Mouse (Mus musculus) embryonic facial prominence, embryonic 14.5 days (tissue): Measurements from ENCODE around the gene Rnf222. TPM values are rescaled to one million over a fixed set of nuclear protein-coding genes. Genes with fewer than 3 reads are reported as not detected.
"Not testable (repeated sequence)": the region's sequence is repeated elsewhere in the genome, so short reads cannot be mapped to it uniquely, and the experiment has no call there.

Source experiments
- ATAC-seq: fragments of 200-750 bp; cut with Nextera tagmentation; 2 replicates; pipeline ENCODE4 v1.8.0; 2017; ENCODE audit warnings: low read depth, moderate number of reproducible peaks, moderate TSS enrichment
- DNase-seq: peaks from one replicate; pipeline ENCODE4 v3.0.0-alpha.2; 2015; ENCODE audit warnings: low spot score
- H3K27ac ChIP-seq: fragments of 300-500 bp; sonication (generic); replicated peaks from 2 replicates; pipeline ENCODE4 v1.5.1; 2014; ENCODE audit warnings: low read depth, mild to moderate bottlenecking, low read length, moderate library complexity
- H3K27me3 ChIP-seq: fragments of 300-500 bp; sonication (generic); replicated peaks from 2 replicates; pipeline ENCODE4 v1.6.1; 2014; ENCODE audit warnings: low read length; ENCODE audit not compliant: control insufficient read depth, insufficient read depth
- H3K36me3 ChIP-seq: fragments of 300-500 bp; sonication (generic); 2 replicates; pipeline ENCODE4 v1.6.1; 2014; ENCODE audit warnings: low read length, mixed read lengths; ENCODE audit not compliant: control insufficient read depth, insufficient read depth
- H3K4me1 ChIP-seq: fragments of 300-500 bp; sonication (generic); 2 replicates; pipeline ENCODE4 v1.6.1; 2014; ENCODE audit warnings: antibody characterized with exemption, low read length; ENCODE audit not compliant: control insufficient read depth, insufficient read depth
- H3K4me2 ChIP-seq: fragments of 300-500 bp; sonication (generic); 2 replicates; pipeline ENCODE4 v1.6.1; 2014; ENCODE audit warnings: low read depth, mild to moderate bottlenecking, low read length, moderate library complexity, mixed read lengths
- H3K4me3 ChIP-seq: fragments of 300-500 bp; sonication (generic); 2 replicates; pipeline ENCODE4 v1.5.1; 2014; ENCODE audit warnings: low read depth, mild to moderate bottlenecking, low read length
- H3K9ac ChIP-seq: fragments of 300-500 bp; sonication (generic); 2 replicates; pipeline ENCODE4 v1.6.1; 2014; ENCODE audit warnings: low read depth, mild to moderate bottlenecking, low read length, moderate library complexity, mixed read lengths
- H3K9me3 ChIP-seq: fragments of 300-500 bp; sonication (generic); 2 replicates; pipeline ENCODE4 v1.6.1; 2016; ENCODE audit warnings: low read length; ENCODE audit not compliant: control insufficient read depth
- WGBS: fragments of 180-500 bp; shearing (Covaris S2); extraction: QIAGEN DNeasy Blood & Tissue Kit; methylation state at CpG from one replicate; pipeline ENCODE4 v1.1.7; 2014; 5-methylcytosine and 5-hydroxymethylcytosine counted together
- polyA plus RNA-seq: library from polyadenylated mRNA; unstranded; fragments of >200 nt; fragmentation: Nextera tagmentation; extraction: Ambion mirVana; gene quantifications from 2 replicates; pipeline ENCODE4 v1.2.1, GENCODE M21; 2014

Gene Rnf222
- polyA plus RNA-seq, 1 experiment from 2014 or later, result 0.45 TPM

DNA sequence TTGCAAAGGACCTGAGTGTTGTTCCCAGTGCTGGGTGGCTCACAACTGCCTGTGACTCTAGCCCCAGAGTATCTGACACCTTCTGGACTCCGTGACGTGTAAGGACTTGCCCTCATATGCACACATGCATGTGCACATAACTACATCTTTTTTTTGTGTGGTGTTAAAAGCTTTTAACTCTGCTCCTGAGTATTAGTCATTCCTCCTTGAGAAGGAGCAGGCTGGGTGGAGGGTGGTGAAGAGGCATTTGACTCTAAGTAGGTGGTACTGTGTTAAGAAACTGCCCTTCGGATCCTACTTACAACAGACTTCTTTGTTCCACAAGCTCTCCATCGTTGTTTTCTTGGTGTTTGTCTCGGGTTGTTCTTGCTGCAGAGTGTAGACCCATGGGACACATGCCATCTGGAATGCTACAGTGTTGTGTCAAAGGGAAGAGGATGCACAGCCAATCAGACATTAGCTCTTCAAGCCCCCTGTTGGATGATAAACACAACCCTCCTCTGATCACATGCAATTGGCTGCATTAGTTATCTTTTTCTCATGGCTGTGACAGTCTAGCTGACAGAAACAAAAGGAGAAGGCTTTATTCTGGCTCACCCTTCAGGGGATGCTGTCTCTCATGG is 45.6 kb downstream of the Rnf222 start:
- Histone ChIP-seq H3K27me3 (no peaks in the 10 kb centered on the region), H3K4me3 (no peak overlapping the region), H3K27ac (no peak overlapping the region), H3K36me3 (no peaks in the 10 kb centered on the region), H3K4me2 (no peak overlapping the region), H3K4me1 (no peaks in the 10 kb centered on the region), H3K9ac (no peak overlapping the region), H3K9me3 (no peaks in the 10 kb centered on the region)
- DNase-seq (no peak), ATAC-seq (no peak)
- WGBS, result 62% methylated on average over 5 of the region's 5 CpGs

DNA sequence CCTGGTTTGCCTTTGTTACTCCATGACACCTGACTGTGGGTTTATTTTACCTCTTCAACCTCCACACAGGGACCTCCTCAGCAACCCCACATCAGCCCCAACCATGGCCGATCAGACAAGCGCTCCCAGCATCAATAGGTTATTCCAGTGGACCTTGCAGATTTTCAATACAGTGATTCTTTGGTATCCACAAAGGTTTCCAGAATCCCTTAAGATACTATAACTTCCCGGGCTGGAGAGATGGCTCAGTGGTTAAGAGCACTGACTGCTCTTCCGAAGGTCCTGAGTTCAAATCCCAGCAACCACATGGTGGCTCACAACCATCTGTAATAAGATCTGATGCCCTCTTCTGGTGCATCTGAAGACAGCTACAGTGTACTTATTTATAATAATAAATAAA is 48.6 kb downstream of the Rnf222 start:
- not testable (repeated sequence) for H3K27me3 ChIP-seq, H3K36me3 ChIP-seq, H3K4me1 ChIP-seq, H3K4me3 ChIP-seq, ATAC-seq, H3K27ac ChIP-seq, H3K9me3 ChIP-seq, H3K9ac ChIP-seq, H3K4me2 ChIP-seq, DNase-seq
- 91% methylated on average over 4 of the region's 4 CpGs for WGBS

DNA sequence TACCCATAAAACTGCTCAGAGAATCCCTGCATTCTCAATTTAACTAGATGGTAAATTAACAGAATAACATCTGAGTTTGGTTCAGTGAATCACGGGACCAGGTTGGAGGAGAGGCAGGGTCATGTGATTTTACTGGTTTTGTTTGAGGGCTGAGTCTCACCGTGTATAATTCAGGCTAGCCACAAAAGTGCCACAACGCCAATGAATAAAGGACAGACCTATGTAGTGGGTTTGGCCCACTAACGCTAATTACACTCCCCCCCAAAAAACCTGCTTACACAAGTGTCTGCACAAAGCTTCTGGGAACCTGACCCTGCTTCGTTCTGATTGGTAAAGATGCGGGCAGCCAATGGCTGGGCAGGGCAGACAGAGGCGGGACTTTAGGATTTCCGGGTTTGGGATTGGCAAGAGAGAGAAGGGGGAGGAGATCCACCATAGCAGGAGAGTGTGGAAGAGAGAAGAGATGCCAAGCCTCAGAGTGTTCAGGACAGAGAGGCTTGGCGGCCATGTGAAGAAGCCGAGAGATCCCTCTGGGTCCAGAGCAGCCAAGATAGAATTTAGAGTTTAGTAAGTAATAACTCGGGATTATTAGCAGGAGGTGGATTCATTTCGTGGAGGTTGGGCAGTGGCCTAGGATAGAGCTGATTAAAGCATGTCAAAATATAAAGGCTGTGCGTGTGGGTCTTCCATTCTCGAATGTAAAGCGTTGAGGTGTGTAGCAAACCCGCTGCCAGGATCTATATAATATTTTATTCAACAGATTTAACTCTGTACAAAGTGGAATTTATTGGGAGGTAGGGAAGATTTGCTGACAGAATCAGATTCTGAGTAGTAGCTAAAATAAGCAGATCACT is 51.3 kb downstream of the Rnf222 start:
- peak; percentile 97 for DNase-seq
- H3K9me3 ChIP-seq, result no peaks in the 10 kb centered on the region
- H3K27me3 ChIP-seq, result no peaks in the 10 kb centered on the region
- peaks cover 5% of the 10 kb centered on the region; the same call in 1 of the 2 replicates for H3K4me1 ChIP-seq
- peak overlapping the region; percentile 45 for H3K4me3 ChIP-seq
- H3K36me3 ChIP-seq, result no peaks in the 10 kb centered on the region
- peak; percentile 99 for ATAC-seq
- peak overlapping the region; percentile 65 for H3K9ac ChIP-seq
- peak overlapping the region; percentile 59 for H3K4me2 ChIP-seq
- 2% methylated on average over 16 of the region's 16 CpGs for WGBS
- peak overlapping the region; percentile 61 for H3K27ac ChIP-seq

DNA sequence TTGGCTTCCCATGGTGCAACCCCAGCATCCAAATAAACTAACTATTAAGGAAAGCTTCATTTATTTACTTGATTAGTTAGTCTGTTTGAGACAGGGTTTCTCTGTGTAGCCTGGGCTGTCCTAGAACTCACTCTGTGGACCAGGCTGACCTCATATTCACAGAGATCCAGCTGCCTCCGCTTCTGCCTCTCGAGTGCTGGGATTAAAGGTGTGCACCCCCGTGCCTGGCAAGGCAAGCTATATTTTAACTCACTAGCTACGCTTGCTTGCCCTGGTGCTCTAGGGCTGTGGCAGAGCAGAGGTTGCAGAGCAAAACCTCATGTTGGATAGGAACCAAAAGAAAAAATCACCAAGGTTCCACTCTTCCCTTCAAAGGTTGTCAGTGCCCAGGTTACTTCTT is 52.2 kb downstream of the Rnf222 start:
- DNase-seq (no peak), ATAC-seq (no peak)
- Histone ChIP-seq H3K9me3 (no peaks in the 10 kb centered on the region), H3K4me2 (peak overlapping the region; percentile 59), H3K4me1 (peaks cover 5% of the 10 kb centered on the region; the same call in 1 of the 2 replicates), H3K36me3 (no peaks in the 10 kb centered on the region), H3K27ac (0 out of 2 replicates have a peak overlapping the region, but pooled peaks have one; percentile 61), H3K9ac (peak overlapping the region; percentile 65), H3K4me3 (peak overlapping the region; percentile 45), H3K27me3 (no peaks in the 10 kb centered on the region)
- WGBS, result 54% methylated on average over 4 of the region's 4 CpGs

DNA sequence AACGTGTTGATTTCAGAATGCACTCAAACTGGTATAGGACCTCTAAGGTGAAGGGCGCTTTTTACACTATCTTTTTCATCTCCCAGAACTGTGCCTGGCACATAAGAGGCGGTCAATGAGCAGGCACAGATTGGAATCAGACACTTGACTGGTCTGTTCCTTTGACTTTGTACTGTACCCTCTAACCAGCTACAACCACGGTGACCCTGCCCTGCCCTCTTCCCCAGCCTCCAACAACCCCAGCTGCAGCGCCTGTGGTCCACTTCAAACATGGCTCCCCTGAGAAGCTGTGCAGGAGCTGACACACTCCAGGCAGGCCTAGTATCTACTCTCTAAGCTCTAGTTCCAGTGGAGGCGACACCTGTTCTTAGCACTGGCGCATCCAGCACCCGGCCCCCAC is 54.4 kb downstream of the Rnf222 start:
- Histone ChIP-seq H3K27me3 (no peaks in the 10 kb centered on the region; the same call in 1 of the 2 replicates), H3K4me3 (no peak overlapping the region), H3K9ac (no peak overlapping the region), H3K27ac (no peak overlapping the region), H3K9me3 (no peaks in the 10 kb centered on the region), H3K4me1 (peaks cover 9% of the 10 kb centered on the region; the same call in 1 of the 2 replicates), H3K36me3 (no peaks in the 10 kb centered on the region), H3K4me2 (no peak overlapping the region)
- 84% methylated on average over 8 of the region's 8 CpGs for WGBS
- ATAC-seq, result no peak
- no peak for DNase-seq

DNA sequence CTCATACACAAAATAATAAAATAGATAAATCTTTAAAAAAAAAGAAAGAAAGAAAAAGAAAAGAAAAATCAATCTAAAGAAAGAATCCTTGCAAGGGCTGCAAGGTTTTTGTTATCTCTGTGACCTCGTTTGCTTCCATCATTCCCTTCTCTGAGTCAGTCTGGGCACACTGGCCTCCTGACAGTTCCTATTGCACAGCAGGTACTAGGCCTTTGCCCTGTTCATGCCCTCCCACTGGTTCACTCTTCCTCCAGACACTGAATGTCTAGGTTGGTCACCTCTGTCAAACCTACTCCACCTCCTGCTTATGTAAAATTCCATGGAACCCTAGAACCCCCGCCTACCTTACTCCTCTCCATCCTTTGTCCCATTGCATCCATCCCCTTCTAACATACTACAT is 56.9 kb downstream of the Rnf222 start:
- Histone ChIP-seq H3K4me1 (peaks cover 8% of the 10 kb centered on the region; the same call in 1 of the 2 replicates), H3K9ac (no peak overlapping the region)
- WGBS, result 85% methylated on average over 2 of the region's 2 CpGs

More for the DNA sequence above, 56.9 kb downstream of the Rnf222 start:
- Histone ChIP-seq H3K36me3 (no peaks in the 10 kb centered on the region), H3K9me3 (no peaks in the 10 kb centered on the region), H3K4me3 (no peak overlapping the region), H3K27me3 (no peaks in the 10 kb centered on the region; the same call in 1 of the 2 replicates), H3K27ac (no peak overlapping the region), H3K4me2 (no peak overlapping the region)
- ATAC-seq (no peak), DNase-seq (no peak)

Other genes with a start within 250 kb of the Rnf222 start
- 103 and 117 TPM in 2 replicates for gene Myh10, start 197.0 kb upstream of the Rnf222 start, polyA plus RNA-seq
- gene Ndel1, start 16.7 kb upstream of the Rnf222 start, polyA plus RNA-seq, result 90.0 and 95.4 TPM in 2 replicates
- gene Rpl26, start 13.0 kb downstream of the Rnf222 start, polyA plus RNA-seq, result 1,088 and 1,233 TPM in 2 replicates
- not detected in 2 replicates for gene Odf4, start 38.5 kb downstream of the Rnf222 start, polyA plus RNA-seq
- gene Arhgef15, start 68.9 kb downstream of the Rnf222 start, polyA plus RNA-seq, result 7.3 and 8.9 TPM in 2 replicates
- gene Slc25a35, start 79.6 kb downstream of the Rnf222 start, polyA plus RNA-seq, result 3.4 and 5.0 TPM in 2 replicates
- gene Rangrf, start 86.6 kb downstream of the Rnf222 start, polyA plus RNA-seq, result 44.9 and 50.1 TPM in 2 replicates
- 19.1 and 21.9 TPM in 2 replicates for gene Pfas, start 119.9 kb downstream of the Rnf222 start, polyA plus RNA-seq
- gene Ctc1, start 127.4 kb downstream of the Rnf222 start, polyA plus RNA-seq, result 36.5 and 47.3 TPM in 2 replicates
- gene Aurkb, start 157.1 kb downstream of the Rnf222 start, polyA plus RNA-seq, result 92.5 and 112 TPM in 2 replicates
- 12.1 and 12.4 TPM in 2 replicates for gene Borcs6, start 171.2 kb downstream of the Rnf222 start, polyA plus RNA-seq
- 65.6 and 87.8 TPM in 2 replicates for gene Tmem107, start 182.3 kb downstream of the Rnf222 start, polyA plus RNA-seq
- 89.1 and 97.0 TPM in 2 replicates for gene Vamp2, start 199.9 kb downstream of the Rnf222 start, polyA plus RNA-seq
- 21.5 and 28.2 TPM in 2 replicates for gene Per1, start 206.7 kb downstream of the Rnf222 start, polyA plus RNA-seq
- gene Hes7, start 231.9 kb downstream of the Rnf222 start, polyA plus RNA-seq, result 0.21 and 0.45 TPM in 2 replicates
- 0.14 and 0.63 TPM in 2 replicates for gene 9130213A22Rik, start 234.0 kb downstream of the Rnf222 start, polyA plus RNA-seq
- gene Aloxe3, start 237.3 kb downstream of the Rnf222 start, polyA plus RNA-seq, result 0.39 and 1.9 TPM in 2 replicates